Mouse (Mus musculus): ENCODE data around the gene Cxcl10.

DNA sequence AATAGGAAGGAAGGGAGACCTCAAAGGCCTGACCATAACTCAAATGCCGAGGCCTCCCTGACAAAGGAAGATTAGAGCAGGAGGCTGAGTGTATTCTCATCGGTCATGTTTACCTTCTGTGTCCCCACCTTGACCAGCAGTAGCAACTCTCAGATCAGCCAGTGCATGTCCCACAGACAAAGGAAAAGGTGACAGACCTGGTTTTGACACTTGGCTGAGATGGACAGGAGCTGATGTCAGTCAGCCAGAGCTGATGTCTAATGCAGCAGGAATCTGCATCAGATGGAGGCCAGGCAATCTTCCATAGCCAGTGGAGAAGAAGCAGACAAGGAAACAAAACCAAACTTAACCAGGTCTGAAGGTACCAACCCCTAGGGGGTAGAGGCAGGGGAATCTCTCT, 23.9 kb upstream of the Cxcl10 start:
- TF ChIP-seq CTCF (IDR thresholded peaks at IDR 0.05; ENCODE audit: control insufficient read depth, insufficient read depth, low read length) (no peak), POLR2A (IDR thresholded peaks at IDR 0.05; ENCODE audit: borderline replicate concordance, control insufficient read depth, low read depth, low read length) (no peak)
